Comparison of ENCODE assay signal across 18 mouse cellular contexts in the genomic region with DNA sequence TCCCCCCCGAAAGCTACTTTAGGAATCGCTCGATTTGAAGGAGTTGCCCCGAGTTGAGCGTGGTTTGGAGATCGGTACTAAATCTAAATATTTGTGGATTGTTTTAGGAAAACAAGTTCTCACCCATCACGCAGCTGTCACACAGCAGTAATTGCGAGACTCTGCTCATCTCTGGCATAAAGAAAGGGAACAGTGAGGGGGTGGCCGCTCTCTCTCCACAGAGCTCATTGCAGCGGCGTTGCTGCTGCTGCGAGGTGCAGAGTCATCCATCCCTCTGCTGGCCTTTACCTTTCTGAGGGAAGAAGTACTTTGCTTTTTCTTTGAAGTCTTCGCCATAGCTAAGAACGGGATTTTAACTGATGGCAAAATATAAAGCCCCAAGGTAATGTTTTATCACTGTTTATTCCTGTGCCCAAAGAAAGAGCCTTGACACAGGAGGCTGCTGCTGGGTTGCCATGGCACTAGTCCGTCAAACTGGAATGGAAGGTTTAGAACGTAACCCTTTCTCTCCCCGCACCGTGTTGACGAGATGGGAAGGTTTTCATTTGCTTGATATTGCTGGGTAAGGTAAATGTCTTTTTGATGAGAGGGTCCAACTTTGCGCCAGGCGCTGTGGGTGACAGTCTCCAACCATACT.
DNase-seq lines count a peak whose midpoint lies in the region; ATAC-seq and TF ChIP-seq lines count a peak whose summit lies in the region.
"Had no signal": no experiment of that assay in that cellular context is flagged by ENCODE, and none has a peak within 500 bp of the region (broad histone marks: within the 10 kb centered on the region; RNA-seq: fewer than 3 reads in every experiment).

No protein-coding gene starts in this region.

- ATAC-seq in hindbrain, embryonic 14.5 days (ENCODE audit: low FRiP score): no peak
- no peak for ATAC-seq in hindbrain, embryonic 13.5 days (ENCODE audit: low FRiP score)
- no peak for ATAC-seq in liver, embryonic 11.5 days (replicated peaks; ENCODE audit: low FRiP score)
- ATAC-seq in liver, embryonic 12.5 days: no peak
- no peak for ATAC-seq in midbrain, postnatal 0 days (ENCODE audit: low FRiP score)
- ATAC-seq: CD4-positive, CD25-positive, alpha-beta regulatory T cell, adult 4 months; intestine, postnatal 0 days; liver, postnatal 0 days had no signal

- H3K4me3 ChIP-seq in hindbrain, embryonic 14.5 days (replicated peaks; ENCODE audit: low read length): no peak overlapping the region
- no peak overlapping the region for H3K4me3 ChIP-seq in hindbrain, embryonic 13.5 days
- no peak overlapping the region for H3K4me3 ChIP-seq in liver, embryonic 11.5 days (ENCODE audit: low read depth, low read length)
- no peak overlapping the region for H3K4me3 ChIP-seq in liver, embryonic 12.5 days
- no peak overlapping the region for H3K4me3 ChIP-seq in midbrain, postnatal 0 days (ENCODE audit: low read depth, low read length)
- H3K4me3 ChIP-seq: forebrain, embryonic 10.5 days; limb, embryonic 13.5 days; midbrain, embryonic 12.5 days had no signal

- no peak for TF ChIP-seq CTCF in midbrain, postnatal 0 days (IDR thresholded peaks at IDR 0.05)

- DNase-seq in hindbrain, embryonic 14.5 days (ENCODE audit: low spot score): no peak
- DNase-seq in liver, embryonic 11.5 days (ENCODE audit: low spot score): peak; percentile 27
- DNase-seq in brain, adult 2 months (ENCODE audit: low read depth, low spot score): peak; percentile 67
- DNase-seq in midbrain, postnatal 0 days (ENCODE audit: low spot score): peak; percentile 36
- DNase-seq in ovary, adult 18-20 months (ENCODE audit: low spot score): no peak
- DNase-seq: cerebellum, adult 18-20 months; heart, postnatal 36 days; kidney, postnatal 14 days; liver, postnatal 0 days; lung, postnatal 36 days; thymus, adult 18-20 months had no signal

- no peak overlapping the region for H3K9ac ChIP-seq in hindbrain, embryonic 14.5 days
- no peak overlapping the region for H3K9ac ChIP-seq in hindbrain, embryonic 13.5 days
- H3K9ac ChIP-seq in liver, embryonic 11.5 days (ENCODE audit: low read depth, low read length): no peak overlapping the region
- no peak overlapping the region for H3K9ac ChIP-seq in liver, embryonic 12.5 days
- no peak overlapping the region for H3K9ac ChIP-seq in midbrain, postnatal 0 days (replicated peaks; ENCODE audit: low read length, poor library complexity, severe bottlenecking)
- H3K9ac ChIP-seq: limb, embryonic 13.5 days; liver, postnatal 0 days; midbrain, embryonic 12.5 days had no signal

- H3K4me2 ChIP-seq in hindbrain, embryonic 14.5 days (replicated peaks): 0 out of 2 replicates have a peak overlapping the region, but pooled peaks have one; percentile 17
- no peak overlapping the region for H3K4me2 ChIP-seq in hindbrain, embryonic 13.5 days
- H3K4me2 ChIP-seq in liver, embryonic 11.5 days: no peak overlapping the region
- no peak overlapping the region for H3K4me2 ChIP-seq in liver, embryonic 12.5 days
- no peak overlapping the region; the same call in 1 of the 2 replicates for H3K4me2 ChIP-seq in midbrain, postnatal 0 days (ENCODE audit: low read depth, low read length, poor library complexity, severe bottlenecking)
- H3K4me2 ChIP-seq: limb, embryonic 13.5 days; midbrain, embryonic 12.5 days had no signal

- H3K4me1 ChIP-seq in hindbrain, embryonic 14.5 days (replicated peaks; ENCODE audit: control insufficient read depth, insufficient read depth, low read length): peaks cover 13% of the 10 kb centered on the region; the same call in 1 of the 2 replicates
- peaks cover 15% of the 10 kb centered on the region for H3K4me1 ChIP-seq in hindbrain, embryonic 13.5 days (replicated peaks)
- H3K4me1 ChIP-seq in liver, embryonic 11.5 days (replicated peaks; ENCODE audit: control insufficient read depth, insufficient read depth, low read length): no peaks in the 10 kb centered on the region
- H3K4me1 ChIP-seq in liver, embryonic 12.5 days: no peaks in the 10 kb centered on the region
- no peaks in the 10 kb centered on the region for H3K4me1 ChIP-seq in midbrain, postnatal 0 days (ENCODE audit: insufficient read depth, low read length)

- H3K36me3 ChIP-seq in hindbrain, embryonic 14.5 days (replicated peaks; ENCODE audit: control insufficient read depth, insufficient read depth): no peaks in the 10 kb centered on the region
- no peaks in the 10 kb centered on the region for H3K36me3 ChIP-seq in hindbrain, embryonic 13.5 days
- no peaks in the 10 kb centered on the region for H3K36me3 ChIP-seq in liver, embryonic 11.5 days (ENCODE audit: control insufficient read depth, insufficient read depth, low read length)
- no peaks in the 10 kb centered on the region for H3K36me3 ChIP-seq in liver, embryonic 12.5 days
- H3K36me3 ChIP-seq in midbrain, postnatal 0 days (ENCODE audit: insufficient read depth, low read length): no peaks in the 10 kb centered on the region
- H3K36me3 ChIP-seq: forebrain, embryonic 10.5 days; limb, embryonic 13.5 days; midbrain, embryonic 12.5 days had no signal

- H3K27me3 ChIP-seq in hindbrain, embryonic 14.5 days (ENCODE audit: control insufficient read depth, insufficient read depth, low read length): no peaks in the 10 kb centered on the region
- no peaks in the 10 kb centered on the region for H3K27me3 ChIP-seq in hindbrain, embryonic 13.5 days
- H3K27me3 ChIP-seq in liver, embryonic 11.5 days (replicated peaks; ENCODE audit: control insufficient read depth, insufficient read depth, low read length): no peaks in the 10 kb centered on the region
- H3K27me3 ChIP-seq in liver, embryonic 12.5 days (replicated peaks): peaks cover 3% of the 10 kb centered on the region; the same call in 1 of the 2 replicates
- H3K27me3 ChIP-seq in midbrain, postnatal 0 days (ENCODE audit: insufficient read depth, low read length): no peaks in the 10 kb centered on the region
- H3K27me3 ChIP-seq: limb, embryonic 13.5 days; midbrain, embryonic 12.5 days had no signal

- no peak overlapping the region for H3K27ac ChIP-seq in hindbrain, embryonic 14.5 days
- no peak overlapping the region for H3K27ac ChIP-seq in hindbrain, embryonic 13.5 days
- H3K27ac ChIP-seq in liver, embryonic 11.5 days (ENCODE audit: low read depth, low read length): no peak overlapping the region
- no peak overlapping the region for H3K27ac ChIP-seq in liver, embryonic 12.5 days
- H3K27ac ChIP-seq in midbrain, postnatal 0 days (ENCODE audit: low read depth, low read length): 0 out of 2 replicates have a peak overlapping the region, but pooled peaks have one; percentile 32
- H3K27ac ChIP-seq: forebrain, embryonic 10.5 days; limb, embryonic 13.5 days; midbrain, embryonic 12.5 days had no signal

- 77% methylated on average over 21 of the region's 21 CpGs for WGBS in hindbrain, embryonic 14.5 days
- WGBS in hindbrain, embryonic 13.5 days: 80% methylated on average over 21 of the region's 21 CpGs
- WGBS in liver, embryonic 11.5 days: 84% methylated on average over 21 of the region's 21 CpGs
- 79% methylated on average over 21 of the region's 21 CpGs for WGBS in liver, embryonic 12.5 days (ENCODE audit: insufficient replicate concordance)
- WGBS in midbrain, postnatal 0 days: 63% methylated on average over 21 of the region's 21 CpGs

- H3K9me3 ChIP-seq in hindbrain, embryonic 14.5 days (ENCODE audit: control insufficient read depth, low read length): peaks cover 3% of the 10 kb centered on the region; the same call in 1 of the 2 replicates
- H3K9me3 ChIP-seq in hindbrain, embryonic 13.5 days: no peaks in the 10 kb centered on the region
- H3K9me3 ChIP-seq in liver, embryonic 11.5 days (ENCODE audit: control insufficient read depth, low read length): no peaks in the 10 kb centered on the region
- no peaks in the 10 kb centered on the region for H3K9me3 ChIP-seq in liver, embryonic 12.5 days (replicated peaks)
- H3K9me3 ChIP-seq in midbrain, postnatal 0 days (ENCODE audit: low read length): no peaks in the 10 kb centered on the region

Comparison
In these comparisons a context has a peak if more than half of its experiments do, and no peak if none do; other contexts are left out.
1. DNase-seq: peak in liver, embryonic 11.5 days (single experiment), brain, adult 2 months (single experiment) and midbrain, postnatal 0 days (single experiment); none in hindbrain, embryonic 14.5 days (single experiment) and ovary, adult 18-20 months (single experiment).